Mouse (Mus musculus) megakaryocyte, embryonic 14.5 days (primary cell): ENCODE data around the gene Cacng7. TPM values are rescaled to one million over a fixed set of nuclear protein-coding genes. Genes with fewer than 3 reads are reported as not detected.

Source experiments
- H3K27me3 ChIP-seq: replicated peaks from 2 replicates; pipeline ENCODE3; 2012; ENCODE audit warnings: inconsistent platforms
- H3K36me3 ChIP-seq: replicated peaks from 2 replicates; pipeline ENCODE3; 2012; ENCODE audit warnings: low read length, inconsistent platforms, mixed read lengths
- H3K4me1 ChIP-seq: 2 replicates; pipeline ENCODE4 v1.6.1; 2012; ENCODE audit warnings: inconsistent platforms
- H3K4me3 ChIP-seq: replicated peaks from 2 replicates; pipeline ENCODE3; 2012; ENCODE audit warnings: moderate library complexity, mild to moderate bottlenecking, inconsistent platforms
- H3K9me3 ChIP-seq: 2 replicates; pipeline ENCODE4 v1.6.1; 2012; ENCODE audit warnings: inconsistent platforms
- FLI1 ChIP-seq: IDR thresholded peaks from 2 replicates; pipeline ENCODE4 v1.6.1; 2012; ENCODE audit warnings: low read length, inconsistent platforms, mixed read lengths
- GATA1 ChIP-seq: IDR thresholded peaks from 3 replicates; pipeline ENCODE4 v1.6.1; 2012; ENCODE audit warnings: mixed read lengths, low read length, inconsistent platforms, borderline replicate concordance
- polyA plus RNA-seq: library from polyadenylated mRNA; stranded (reverse); fragments of >175 nt; gene quantifications from 2 replicates; pipeline ENCODE4 v1.2.3, GENCODE M21; 2012; ENCODE audit warnings: low replicate concordance; ENCODE audit not compliant: insufficient read depth

Gene Cacng7
- polyA plus RNA-seq, 1 experiment = not detected

GRCm38 (mm10) chr7:3323826-3324225 is 8.9 kb upstream of the Cacng7 start:
- no peak for TF ChIP-seq GATA1
- no peak for TF ChIP-seq FLI1
- Histone ChIP-seq H3K36me3 (no peaks in the 10 kb centered on the region), H3K9me3 (0 out of 2 replicates have a peak, but pooled peaks cover 4% of the 10 kb centered on the region), H3K4me3 (no peak overlapping the region), H3K4me1 (no peaks in the 10 kb centered on the region), H3K27me3 (peaks cover 5% of the 10 kb centered on the region)

GRCm38 (mm10) chr7:3327961-3328360 is 4.8 kb upstream of the Cacng7 start:
- H3K4me1 ChIP-seq = peaks cover 5% of the 10 kb centered on the region; the same call in 1 of the 2 replicates
- H3K4me3 ChIP-seq = no peak overlapping the region
- TF ChIP-seq FLI1 = no peak
- TF ChIP-seq GATA1 = no peak
- 0 out of 2 replicates have a peak, but pooled peaks cover 4% of the 10 kb centered on the region for H3K9me3 ChIP-seq
- H3K27me3 ChIP-seq = peaks cover 35% of the 10 kb centered on the region
- H3K36me3 ChIP-seq = no peaks in the 10 kb centered on the region

GRCm38 (mm10) chr7:3329776-3330546 is 2.8 kb upstream of the Cacng7 start:
- Histone ChIP-seq H3K36me3 (no peaks in the 10 kb centered on the region), H3K9me3 (0 out of 2 replicates have a peak, but pooled peaks cover 4% of the 10 kb centered on the region), H3K4me1 (peaks cover 8% of the 10 kb centered on the region; the same call in 1 of the 2 replicates), H3K4me3 (peak overlapping the region; percentile 62), H3K27me3 (peaks cover 50% of the 10 kb centered on the region)
- no peak for TF ChIP-seq GATA1
- TF ChIP-seq FLI1 = no peak

DNA sequence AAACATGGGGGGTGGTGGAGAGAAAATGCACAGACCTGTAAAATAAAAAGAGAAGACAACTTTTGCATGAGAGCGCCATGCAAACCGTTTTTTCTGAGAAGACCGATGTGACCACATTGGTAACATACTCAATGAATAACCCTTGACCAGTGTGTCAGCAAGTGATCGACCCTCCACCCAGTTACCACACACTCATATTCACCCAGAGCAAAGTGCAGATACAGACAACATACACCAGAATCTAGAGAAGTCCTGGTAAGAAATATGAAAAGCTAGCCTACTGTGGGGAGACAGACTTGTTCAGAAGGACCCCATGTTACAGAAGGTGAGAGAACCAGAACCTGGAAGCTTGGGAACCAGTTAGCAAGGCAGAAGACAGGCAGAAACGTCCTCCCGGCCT is 1.6 kb upstream of the Cacng7 start:
- Histone ChIP-seq H3K4me1 (peaks cover 8% of the 10 kb centered on the region; the same call in 1 of the 2 replicates), H3K4me3 (no peak overlapping the region), H3K36me3 (no peaks in the 10 kb centered on the region), H3K27me3 (peaks cover 57% of the 10 kb centered on the region), H3K9me3 (0 out of 2 replicates have a peak, but pooled peaks cover 4% of the 10 kb centered on the region)
- no peak for TF ChIP-seq FLI1
- TF ChIP-seq GATA1 = no peak

DNA sequence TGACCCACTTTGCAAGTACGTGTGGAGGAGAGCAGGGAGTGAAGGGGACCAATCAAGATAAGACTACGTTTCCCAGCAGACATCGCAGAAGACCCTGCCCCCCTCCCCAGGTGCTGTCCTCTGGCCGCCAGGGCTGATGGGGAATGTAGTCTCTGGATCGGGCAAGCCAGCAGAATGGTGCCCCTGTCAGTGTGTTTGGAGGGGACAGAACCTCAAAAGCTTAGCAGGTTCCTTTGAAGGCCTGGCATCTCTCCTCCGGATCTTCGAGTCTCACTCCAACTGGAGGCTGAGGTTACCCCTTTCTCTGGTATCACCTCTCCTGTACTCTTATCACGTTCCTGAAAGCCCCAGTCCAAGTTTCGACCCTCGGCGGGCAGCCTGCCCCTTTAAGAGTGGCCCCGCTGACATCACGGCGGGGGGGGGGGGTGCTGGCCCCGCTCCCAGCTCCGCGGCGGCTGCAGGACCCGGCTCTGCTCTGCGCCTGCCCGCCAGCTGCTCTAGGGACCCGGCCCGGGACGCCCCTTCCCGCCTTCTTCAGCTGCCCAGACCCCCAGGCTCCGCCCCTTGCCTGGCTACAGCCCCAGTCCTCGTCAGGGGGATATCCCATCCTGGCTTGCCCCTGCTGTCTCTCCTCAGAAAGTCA is 1.1 kb upstream of the Cacng7 start:
- Histone ChIP-seq H3K27me3 (peaks cover 61% of the 10 kb centered on the region), H3K9me3 (0 out of 2 replicates have a peak, but pooled peaks cover 4% of the 10 kb centered on the region), H3K4me1 (peaks cover 8% of the 10 kb centered on the region; the same call in 1 of the 2 replicates), H3K4me3 (no peak overlapping the region), H3K36me3 (no peaks in the 10 kb centered on the region)
- TF ChIP-seq GATA1 = no peak

DNA sequence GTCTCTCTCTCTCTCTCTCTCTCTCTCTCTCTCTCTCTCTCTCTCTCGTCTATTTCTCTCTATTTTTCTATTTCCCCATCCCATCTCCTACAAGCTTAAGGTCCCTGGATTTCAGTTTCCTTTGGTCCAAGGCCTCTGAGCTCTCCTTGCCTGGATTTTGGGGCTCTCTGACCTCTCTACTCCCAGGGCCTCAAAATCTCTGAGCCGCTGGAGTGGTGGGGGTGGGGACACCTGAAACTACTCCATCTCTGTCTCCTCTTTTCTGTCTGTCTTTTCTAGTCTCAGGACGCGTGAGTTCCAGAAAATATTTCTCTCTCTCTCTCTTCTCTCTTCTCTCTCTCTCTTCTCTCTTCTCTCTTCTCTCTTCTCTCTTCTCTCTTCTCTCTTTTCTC is 535 bp upstream of the Cacng7 start:
- Histone ChIP-seq H3K4me1 (peaks cover 8% of the 10 kb centered on the region; the same call in 1 of the 2 replicates), H3K9me3 (0 out of 2 replicates have a peak, but pooled peaks cover 2% of the 10 kb centered on the region), H3K36me3 (no peaks in the 10 kb centered on the region), H3K4me3 (no peak overlapping the region), H3K27me3 (peaks cover 61% of the 10 kb centered on the region)
- TF ChIP-seq FLI1 = no peak

- H3K27me3 ChIP-seq = peaks cover 62% of the 10 kb centered on the region
- H3K9me3 ChIP-seq = no peaks in the 10 kb centered on the region
- no peak overlapping the region for H3K4me3 ChIP-seq
- TF ChIP-seq GATA1 (no peak), FLI1 (no peak)
- H3K4me1 ChIP-seq = peaks cover 8% of the 10 kb centered on the region; the same call in 1 of the 2 replicates
- no peaks in the 10 kb centered on the region for H3K36me3 ChIP-seq
These were observed 787 bp downstream of the Cacng7 start for GRCm38 (mm10) chr7:3333542-3333941.

DNA sequence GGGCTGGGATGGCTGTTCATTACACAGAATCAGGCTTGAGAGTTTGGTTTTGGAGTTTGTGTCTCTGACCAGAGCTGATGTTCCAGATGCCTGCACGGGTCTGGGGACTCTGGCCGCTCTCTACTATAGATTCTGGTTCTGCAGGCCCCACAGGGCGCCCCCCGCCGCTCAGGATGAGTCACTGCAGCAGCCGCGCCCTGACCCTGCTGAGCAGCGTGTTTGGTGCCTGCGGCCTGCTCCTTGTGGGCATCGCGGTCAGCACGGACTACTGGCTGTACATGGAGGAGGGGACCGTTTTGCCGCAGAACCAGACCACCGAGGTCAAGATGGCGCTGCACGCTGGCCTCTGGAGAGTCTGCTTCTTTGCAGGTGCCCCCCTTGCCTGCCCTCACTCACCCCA is 3.7 kb downstream of the Cacng7 start:
- Histone ChIP-seq H3K27me3 (peaks cover 48% of the 10 kb centered on the region), H3K9me3 (no peaks in the 10 kb centered on the region), H3K36me3 (no peaks in the 10 kb centered on the region), H3K4me1 (0 out of 2 replicates have a peak, but pooled peaks cover 4% of the 10 kb centered on the region), H3K4me3 (no peak overlapping the region)
- TF ChIP-seq FLI1 = no peak
- no peak for TF ChIP-seq GATA1

DNA sequence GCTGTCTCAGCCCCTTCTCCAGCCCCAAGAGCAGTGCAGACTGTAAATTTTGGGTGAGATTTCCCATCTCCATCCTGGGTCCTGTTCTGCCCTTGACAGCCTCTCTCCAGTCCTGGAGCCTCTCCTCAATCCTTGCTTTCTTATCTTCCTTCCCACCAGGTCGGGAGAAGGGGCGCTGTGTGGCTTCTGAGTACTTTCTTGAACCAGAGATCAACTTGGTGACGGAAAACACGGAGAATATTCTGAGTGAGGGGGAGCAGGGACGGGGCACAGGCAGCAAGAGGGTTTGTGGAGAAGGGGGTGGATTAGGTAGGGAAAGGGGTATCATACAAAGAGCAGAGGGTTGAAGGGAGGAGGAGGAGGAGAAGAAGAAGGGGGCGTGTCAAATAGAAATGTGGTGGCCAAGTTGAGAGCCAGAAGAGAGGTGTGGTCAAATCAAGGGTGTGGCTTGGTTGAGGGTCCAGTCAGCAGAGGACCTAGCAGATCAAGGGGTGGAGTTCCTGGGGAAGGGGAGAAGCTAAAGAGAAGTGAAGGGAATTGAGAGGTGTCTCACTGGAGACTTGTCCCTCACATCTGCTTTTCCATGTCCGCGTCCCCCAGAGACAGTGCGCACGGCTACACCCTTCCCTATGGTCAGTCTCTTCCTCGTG is 5.7 kb downstream of the Cacng7 start:
- no peaks in the 10 kb centered on the region for H3K9me3 ChIP-seq
- no peaks in the 10 kb centered on the region for H3K36me3 ChIP-seq
- no peak overlapping the region for H3K4me3 ChIP-seq
- H3K4me1 ChIP-seq = 0 out of 2 replicates have a peak, but pooled peaks cover 1% of the 10 kb centered on the region
- TF ChIP-seq GATA1 (no peak), FLI1 (no peak)
- peaks cover 30% of the 10 kb centered on the region for H3K27me3 ChIP-seq
